Mouse (Mus musculus) lung, adult 18-20 months (tissue): ENCODE results near the gene Dpf2.

Source experiments
- DNase-seq, 2 experiments: peaks; one replicate each; pipeline ENCODE4 v3.0.0; 2022; ENCODE audit warnings: mixed read lengths in 2 of 2

Gene Dpf2

DNA sequence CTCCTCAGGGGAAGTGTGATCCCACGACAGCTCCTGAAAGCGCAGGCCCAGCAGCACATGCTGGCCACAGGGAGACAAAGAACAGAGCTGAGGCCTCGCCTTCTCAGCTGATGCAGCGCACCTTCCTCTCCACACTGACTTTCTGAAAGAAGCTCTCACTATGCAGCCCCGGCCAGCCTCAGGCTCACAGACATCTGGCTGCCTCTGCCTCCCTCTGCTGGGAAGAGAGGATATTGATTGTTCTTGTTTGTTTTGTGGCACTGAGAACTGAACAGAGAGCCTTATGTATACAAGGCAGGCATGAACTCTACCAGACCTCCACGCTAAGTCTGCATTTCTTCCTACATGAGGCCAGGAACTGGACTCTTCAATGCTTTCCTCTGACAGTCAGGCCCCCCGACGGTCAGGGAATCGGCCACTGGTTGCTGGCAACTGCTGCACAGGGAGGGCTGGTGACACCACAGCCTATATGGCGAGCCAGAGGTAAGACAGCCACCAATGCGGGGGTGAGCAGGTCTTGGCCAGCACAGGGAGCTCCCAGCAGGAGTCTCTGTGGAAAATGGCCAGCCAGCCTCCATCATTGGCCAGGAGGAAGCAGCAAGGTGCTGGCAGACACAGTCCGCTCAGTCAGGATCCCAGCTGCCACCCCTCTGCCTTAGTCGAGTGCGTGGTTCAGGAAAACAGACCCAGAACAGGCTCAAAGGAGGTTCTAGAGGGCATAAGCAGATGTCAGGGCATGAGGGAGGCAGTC is 50.3 kb downstream of the Dpf2 start:
- no peak for DNase-seq

DNA sequence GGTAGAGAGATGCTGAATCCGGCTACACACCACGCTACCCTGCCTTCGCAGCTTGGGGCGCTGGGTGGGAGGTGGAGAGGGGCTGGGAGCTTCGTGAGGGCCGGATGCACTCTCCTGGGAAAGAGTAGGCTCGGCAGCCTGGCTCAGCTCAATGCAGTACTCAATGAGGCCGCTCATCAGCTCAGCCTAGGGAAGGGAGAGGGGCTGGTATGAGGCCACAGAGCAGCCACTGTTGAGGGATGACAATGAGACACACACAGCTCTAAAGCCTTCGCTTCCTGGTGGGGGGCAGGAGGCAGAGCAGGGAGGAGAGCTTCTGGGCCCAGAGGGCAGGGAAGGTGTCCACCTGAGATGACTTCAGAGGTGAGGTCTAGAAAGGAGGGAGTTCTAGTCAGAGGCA is 56.2 kb downstream of the Dpf2 start:
- no peak for DNase-seq

DNA sequence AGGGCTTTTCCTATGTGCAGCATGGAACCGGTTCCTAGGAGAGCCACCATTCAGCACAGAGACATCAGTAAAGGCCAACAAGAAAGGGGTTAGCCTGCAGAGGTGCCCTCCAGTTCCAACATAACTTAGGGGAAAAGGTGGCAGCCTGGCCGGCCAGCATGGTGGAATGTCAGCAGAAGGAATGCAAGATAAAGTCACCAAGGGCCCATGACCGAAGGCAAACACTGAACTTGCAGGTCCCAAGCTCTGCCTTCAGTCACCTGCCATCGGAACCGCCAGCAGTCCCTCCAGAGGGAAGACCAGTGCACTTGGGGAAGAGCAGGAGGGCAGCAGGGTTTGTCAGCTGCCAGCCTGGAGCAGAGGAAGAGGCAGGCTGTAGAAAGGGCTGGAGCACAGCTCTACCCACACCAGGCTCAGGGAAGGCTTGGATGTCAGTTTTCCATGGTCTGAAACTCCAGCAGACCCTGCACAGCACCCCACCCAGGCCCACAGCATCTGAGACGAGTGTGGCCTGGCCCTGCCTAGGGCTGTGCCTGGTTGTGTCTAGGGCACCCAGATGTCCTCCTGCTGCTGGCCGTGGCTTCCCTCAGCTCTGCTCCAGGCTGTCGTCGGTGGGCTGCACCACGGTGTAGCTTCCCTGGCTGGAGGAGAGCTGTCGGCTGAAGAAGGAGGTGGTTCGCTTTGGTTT is 60.6 kb downstream of the Dpf2 start:
- DNase-seq = no peak

DNA sequence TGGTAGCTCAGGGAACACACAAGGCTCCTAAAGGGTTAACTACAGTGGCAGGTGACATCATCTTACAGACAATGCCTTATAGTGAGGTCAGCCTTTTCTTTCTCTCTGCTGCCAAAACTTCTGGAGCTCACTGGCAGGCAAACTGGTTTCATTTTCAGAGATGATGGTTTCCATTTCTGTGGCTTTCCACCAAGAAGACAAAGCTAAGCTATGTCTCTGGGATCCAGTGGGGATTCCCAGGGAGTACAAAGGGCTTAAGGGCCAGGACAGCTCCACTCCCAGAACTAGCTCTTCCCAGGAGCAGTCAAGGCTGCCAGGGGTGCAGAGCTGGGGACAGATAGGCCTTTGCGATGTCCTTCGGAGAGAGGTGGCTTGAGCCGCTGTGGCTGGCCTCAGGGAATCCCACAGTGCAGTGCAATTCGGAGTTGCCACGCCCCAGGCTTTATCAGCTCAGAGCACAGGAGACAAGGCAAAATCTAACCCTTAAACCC is 61.3 kb downstream of the Dpf2 start:
- no peak for DNase-seq

DNA sequence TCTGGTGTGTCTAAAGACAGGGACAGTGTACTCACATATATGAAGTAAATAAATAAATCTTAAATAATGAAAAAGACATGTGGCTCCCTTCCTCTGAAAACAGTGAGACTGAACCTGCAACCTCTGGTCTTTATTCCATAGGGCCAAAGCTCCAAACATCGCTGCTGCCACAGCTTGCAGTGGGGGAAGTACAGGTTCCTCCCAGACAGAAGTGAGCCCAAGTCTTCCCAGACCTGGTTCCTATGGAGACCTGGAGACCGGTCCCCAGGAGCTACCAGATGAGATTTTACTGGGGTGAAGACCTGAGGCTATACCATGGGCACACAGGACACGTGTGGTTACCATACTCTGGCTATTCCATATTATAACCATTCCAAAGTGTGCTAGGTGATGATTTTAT is 62.0 kb downstream of the Dpf2 start:
- DNase-seq = no peak

DNA sequence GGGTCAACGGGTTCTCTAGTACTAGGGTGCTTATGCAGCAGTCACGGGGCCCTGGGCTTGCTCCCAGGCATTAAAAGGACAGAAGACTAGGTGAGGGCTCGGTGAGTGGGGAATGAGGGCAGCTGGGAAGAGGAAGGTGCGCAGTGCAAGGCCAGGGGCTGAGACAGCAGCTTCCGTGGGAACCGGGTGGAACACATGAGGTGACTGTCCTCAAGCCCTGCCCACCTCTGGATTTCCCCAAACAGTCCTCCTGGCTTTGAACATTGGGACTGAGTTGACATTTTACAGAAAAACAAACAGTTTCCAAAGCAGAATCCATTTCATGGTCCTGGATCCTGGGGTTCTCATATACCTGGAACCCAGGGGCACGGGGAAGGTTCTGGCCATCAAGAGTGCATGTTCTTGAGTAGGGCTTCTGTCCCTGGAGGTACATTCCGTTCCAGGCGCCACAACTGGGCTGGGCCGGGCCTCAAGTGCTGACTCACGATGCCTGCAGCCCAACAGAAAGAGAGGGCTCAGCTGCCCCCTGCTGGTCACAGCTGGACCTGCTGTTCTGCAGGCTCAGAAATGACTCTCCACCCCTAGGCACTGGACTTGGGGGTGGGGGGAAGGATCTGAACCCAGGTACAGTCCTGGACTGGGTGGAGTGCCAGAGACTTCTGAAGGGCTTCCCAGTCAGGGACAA is 62.8 kb downstream of the Dpf2 start:
- DNase-seq = peak; percentile 96 to 97

DNA sequence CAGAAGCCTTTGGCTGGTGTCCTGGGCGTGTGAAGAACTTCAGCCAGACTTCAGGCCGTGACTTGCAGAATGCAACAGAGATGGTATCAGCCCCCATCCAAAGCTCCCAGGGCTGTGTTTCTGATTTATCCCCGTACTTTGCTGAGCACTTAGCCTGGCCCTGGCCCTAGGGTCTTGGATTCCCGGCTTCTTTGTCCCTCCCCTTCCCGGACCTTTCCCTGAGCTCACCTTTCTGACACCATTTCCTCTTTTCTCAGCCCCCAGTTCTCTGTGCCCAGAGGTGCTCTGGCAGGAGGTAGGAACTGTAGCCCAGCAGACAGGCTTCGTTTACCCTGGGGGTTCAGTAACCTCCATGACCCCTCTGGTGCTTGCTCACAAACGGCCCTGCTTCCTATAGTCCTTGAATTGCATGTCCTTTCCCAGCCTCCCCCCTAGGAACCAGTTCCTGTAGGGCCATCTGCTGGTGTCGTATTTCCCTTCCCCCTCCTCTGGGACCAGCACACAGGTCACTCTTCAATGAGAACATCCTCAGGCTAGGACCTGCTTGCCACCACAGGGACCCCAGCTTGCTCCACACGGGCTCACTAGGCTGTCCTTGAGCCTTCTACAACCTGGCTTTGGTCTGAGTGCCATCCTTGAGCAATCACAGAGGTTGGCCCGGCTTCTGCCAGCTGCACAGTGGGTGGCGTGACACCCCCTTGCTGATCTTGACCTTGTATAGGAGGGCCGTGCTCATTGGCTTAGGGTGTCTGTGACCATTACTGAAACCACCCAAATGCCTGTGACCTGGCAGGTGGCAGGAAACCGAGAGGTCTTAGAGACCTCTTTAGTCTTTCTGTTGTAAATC is 63.8 kb downstream of the Dpf2 start:
- DNase-seq = peak; percentile 72 to 81

DNA sequence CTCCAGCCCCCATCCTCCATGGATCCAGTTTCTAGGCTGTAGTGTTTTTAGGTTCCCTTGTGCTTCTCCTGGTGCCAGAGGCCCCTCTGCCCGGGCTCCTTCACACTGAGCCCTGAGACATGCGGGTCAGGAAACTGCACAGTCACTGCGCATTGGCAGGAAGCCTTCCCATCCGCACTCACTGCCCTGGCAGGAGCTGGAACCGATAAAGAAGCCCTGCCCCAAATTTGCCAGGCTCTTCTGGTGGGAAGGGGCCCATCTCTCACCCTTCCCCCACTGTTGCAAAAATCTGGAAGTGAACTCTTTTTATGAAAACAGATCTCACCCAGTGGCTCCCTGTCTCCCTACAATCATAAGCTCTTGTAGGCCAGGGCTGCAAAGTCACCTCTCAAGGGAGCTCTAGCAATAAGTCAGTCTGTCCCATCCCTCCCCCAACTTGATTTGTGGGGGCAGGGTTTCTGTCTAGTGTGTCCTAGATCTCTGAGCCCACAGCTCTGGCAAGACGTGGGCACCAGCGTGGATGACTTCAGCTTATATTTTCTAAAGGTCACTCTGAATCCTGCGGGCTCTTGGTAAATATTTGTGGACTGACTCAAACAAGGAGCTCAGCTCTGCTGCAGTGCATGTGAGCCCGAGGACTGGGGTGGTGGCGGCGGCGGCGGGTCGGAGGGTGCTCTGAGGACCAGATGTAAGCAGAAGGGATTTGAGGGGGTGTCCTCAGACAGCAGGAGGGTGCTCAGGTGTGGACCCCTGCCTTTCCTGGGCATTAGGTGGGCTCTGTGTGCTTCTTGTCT is 64.6 kb downstream of the Dpf2 start:
- DNase-seq = peak; percentile 83 to 87

DNA sequence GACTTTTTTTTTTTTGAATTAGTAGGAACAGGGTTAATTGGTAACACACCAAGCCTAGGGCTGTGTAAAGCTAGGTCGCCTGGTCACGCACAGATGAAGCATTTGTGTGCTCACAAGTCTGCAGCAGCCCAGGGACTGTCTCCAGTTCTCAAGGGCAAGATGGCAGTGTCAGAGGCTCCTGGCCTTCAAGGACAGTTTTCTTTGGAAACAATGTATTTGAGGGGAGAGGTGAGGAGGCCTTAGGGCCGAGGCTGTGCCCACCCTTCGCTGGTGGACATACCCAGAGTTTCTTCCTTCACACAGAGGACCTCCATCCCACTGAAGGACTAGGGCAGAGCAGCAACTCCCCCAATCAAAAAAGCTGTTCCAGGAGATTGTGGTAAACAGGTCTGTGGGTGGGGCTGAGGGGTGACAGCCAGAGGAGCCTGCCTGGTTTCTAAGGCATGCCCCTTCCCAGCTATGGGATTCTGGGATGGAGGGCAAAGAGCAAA is 65.5 kb downstream of the Dpf2 start:
- DNase-seq = peak; percentile 52 to 61

DNA sequence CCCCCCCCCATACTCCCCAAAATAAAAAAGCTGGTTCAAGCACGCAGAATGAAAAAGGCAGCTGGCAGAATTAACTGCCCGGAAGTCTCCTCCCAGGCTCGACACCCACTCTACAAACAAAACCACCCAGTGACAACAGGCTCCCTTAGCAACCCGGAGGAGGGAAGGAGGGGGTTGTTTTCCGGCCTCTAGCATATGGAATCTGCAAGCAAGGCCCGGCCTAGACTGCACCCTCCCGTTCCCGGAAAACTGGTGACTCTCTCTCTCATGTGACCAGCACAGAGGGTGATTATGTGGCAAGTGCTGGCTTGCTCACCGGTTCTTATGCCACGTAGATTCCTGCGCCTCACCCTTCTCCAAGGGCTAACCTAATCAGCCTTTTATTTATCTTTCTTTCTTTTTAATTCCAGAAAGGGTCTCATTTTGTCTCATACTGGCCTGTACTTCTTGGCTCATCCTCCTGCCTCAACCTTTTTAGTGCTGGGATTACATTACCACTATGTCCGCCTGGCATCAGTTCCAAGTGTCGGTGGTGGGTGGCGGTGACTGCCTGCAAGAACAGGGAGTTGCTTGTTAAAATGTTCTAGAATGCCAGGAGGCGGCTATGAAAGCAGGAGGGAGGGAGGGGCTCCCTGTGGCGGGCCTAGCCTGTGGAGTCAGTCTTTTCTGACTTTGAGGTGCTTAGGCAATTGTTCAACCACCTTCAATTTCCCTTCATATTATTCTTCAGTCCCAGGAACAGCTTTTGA is 66.1 kb downstream of the Dpf2 start:
- peak; percentile 97 to 98 for DNase-seq
